8 mouse cellular contexts compared by ENCODE assay signal in the genomic region with DNA sequence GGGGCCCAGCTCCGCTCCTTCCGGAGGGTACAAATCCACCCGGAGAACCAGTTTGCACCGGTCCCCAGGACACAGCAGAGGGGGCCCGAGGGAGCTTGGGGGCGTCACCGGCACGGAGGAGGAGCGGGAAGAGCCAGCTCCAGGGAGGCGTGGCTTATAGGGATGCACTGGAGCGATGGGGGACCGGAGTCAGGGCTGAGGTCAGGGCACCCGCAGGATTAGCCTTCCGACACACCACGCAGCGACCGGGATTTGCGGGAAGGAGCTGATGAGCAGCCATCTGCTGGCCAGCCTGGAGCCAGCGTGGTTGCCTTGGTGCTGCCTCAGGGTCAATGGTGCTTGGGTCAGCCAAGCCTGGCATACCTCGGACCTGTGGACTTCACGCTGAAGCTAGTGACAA. TPM values are rescaled to one million over a fixed set of nuclear protein-coding genes. Genes with fewer than 3 reads are reported as not detected.
DNase-seq lines count a peak whose midpoint lies in the region; ATAC-seq and TF ChIP-seq lines count a peak whose summit lies in the region.

No protein-coding gene starts in this region.

- H3K27me3 ChIP-seq in E14TG2a.4 (ENCODE audit: insufficient read depth, low read length) = peaks cover 8% of the 10 kb centered on the region
- H3K27me3 ChIP-seq in hindbrain, embryonic 13.5 days = 0 out of 2 replicates have a peak, but pooled peaks cover 11% of the 10 kb centered on the region
- H3K27me3 ChIP-seq in liver, embryonic 15.5 days = peaks cover 37% of the 10 kb centered on the region
- H3K27me3 ChIP-seq in stomach, embryonic 14.5 days (ENCODE audit: control insufficient read depth, insufficient read depth, low read length) = no peaks in the 10 kb centered on the region

- DNase-seq in adrenal gland, adult 2 months = peak; percentile 45
- DNase-seq in adrenal gland, postnatal 4 days (ENCODE audit: low spot score in 2 of 2) = no peak
- DNase-seq in embryo, embryonic 11 days = peak; percentile 83
- no peak for DNase-seq in thymus, postnatal 14 days

- TF ChIP-seq CTCF in E14TG2a.4 (conservative IDR thresholded peaks at IDR 0.05; ENCODE audit: low read length) = no peak

- 1% methylated on average over 21 of the region's 21 CpGs for WGBS in hindbrain, embryonic 13.5 days
- WGBS in liver, embryonic 15.5 days (ENCODE audit: insufficient replicate concordance) = 4% methylated on average over 21 of the region's 21 CpGs
- 3% methylated on average over 21 of the region's 21 CpGs for WGBS in stomach, embryonic 14.5 days

- peak overlapping the region; percentile 75 for H3K4me3 ChIP-seq in E14TG2a.4 (replicated peaks; ENCODE audit: low read length)
- H3K4me3 ChIP-seq in hindbrain, embryonic 13.5 days = peak overlapping the region; percentile 36
- peak overlapping the region; percentile 36 for H3K4me3 ChIP-seq in liver, embryonic 15.5 days (replicated peaks)
- peak overlapping the region; percentile 31 for H3K4me3 ChIP-seq in stomach, embryonic 14.5 days (ENCODE audit: low read depth, low read length)

- H3K36me3 ChIP-seq in E14TG2a.4 (ENCODE audit: insufficient read depth, low read length) = no peaks in the 10 kb centered on the region
- H3K36me3 ChIP-seq in hindbrain, embryonic 13.5 days = no peaks in the 10 kb centered on the region
- no peaks in the 10 kb centered on the region for H3K36me3 ChIP-seq in liver, embryonic 15.5 days (replicated peaks)
- H3K36me3 ChIP-seq in stomach, embryonic 14.5 days (ENCODE audit: control insufficient read depth, insufficient read depth, low read length) = no peaks in the 10 kb centered on the region

- H3K27ac ChIP-seq in hindbrain, embryonic 13.5 days = no peak overlapping the region
- H3K27ac ChIP-seq in liver, embryonic 15.5 days (replicated peaks) = no peak overlapping the region
- H3K27ac ChIP-seq in stomach, embryonic 14.5 days (ENCODE audit: low read length) = no peak overlapping the region

- no peaks in the 10 kb centered on the region for H3K9me3 ChIP-seq in E14TG2a.4 (ENCODE audit: low read length)
- H3K9me3 ChIP-seq in hindbrain, embryonic 13.5 days = no peaks in the 10 kb centered on the region
- no peaks in the 10 kb centered on the region for H3K9me3 ChIP-seq in liver, embryonic 15.5 days (replicated peaks)
- no peaks in the 10 kb centered on the region; the same call in 1 of the 2 replicates for H3K9me3 ChIP-seq in stomach, embryonic 14.5 days (ENCODE audit: control insufficient read depth, low read depth, low read length)

- peak overlapping the region; percentile 63 for H3K4me2 ChIP-seq in hindbrain, embryonic 13.5 days
- peak overlapping the region; percentile 67 for H3K4me2 ChIP-seq in liver, embryonic 15.5 days
- peak overlapping the region; percentile 78 for H3K4me2 ChIP-seq in stomach, embryonic 14.5 days (replicated peaks; ENCODE audit: low read depth, low read length)

- peak overlapping the region; percentile 46 for H3K9ac ChIP-seq in hindbrain, embryonic 13.5 days
- 0 out of 2 replicates have a peak overlapping the region, but pooled peaks have one; percentile 12 for H3K9ac ChIP-seq in liver, embryonic 15.5 days
- no peak overlapping the region for H3K9ac ChIP-seq in stomach, embryonic 14.5 days (replicated peaks; ENCODE audit: low read depth, low read length)

- peak; percentile 80 for ATAC-seq in hindbrain, embryonic 13.5 days (ENCODE audit: low FRiP score)
- ATAC-seq in liver, embryonic 15.5 days (ENCODE audit: insufficient read depth) = peak; percentile 43
- peak; percentile 79 for ATAC-seq in stomach, embryonic 14.5 days (ENCODE audit: insufficient number of reproducible peaks, insufficient read depth, low FRiP score, low read depth)

- peaks cover 28% of the 10 kb centered on the region for H3K4me1 ChIP-seq in E14TG2a.4 (replicated peaks; ENCODE audit: low read depth, low read length)
- H3K4me1 ChIP-seq in hindbrain, embryonic 13.5 days (replicated peaks) = peaks cover 13% of the 10 kb centered on the region
- peaks cover 14% of the 10 kb centered on the region for H3K4me1 ChIP-seq in liver, embryonic 15.5 days (replicated peaks)
- peaks cover 4% of the 10 kb centered on the region; the same call in 1 of the 2 replicates for H3K4me1 ChIP-seq in stomach, embryonic 14.5 days (ENCODE audit: control insufficient read depth, insufficient read depth, low read length)

RNA-seq across cellular contexts. Expression of gene H3f3a, which starts 19.6 kb away (rescaled TPM):
- 100 to 1,000 TPM; 639 to 657 TPM for total RNA-seq in adrenal gland, adult 2 months (2021)
- 103 and 113 TPM in 2 replicates for polyA plus RNA-seq in adrenal gland, adult 2 months (2012; rRNA removed)
- 1,000 to 10,000 TPM; 1,038 to 1,039 TPM for total RNA-seq in adrenal gland, postnatal 4 days (2021)
- polyA plus RNA-seq in hindbrain, embryonic 13.5 days (2015; fragmentation: Nextera tagmentation; extraction: Ambion mirVana) = 3,757 and 3,885 TPM in 2 replicates
- polyA plus RNA-seq in liver, embryonic 15.5 days (2015; fragmentation: Nextera tagmentation; extraction: Ambion mirVana) = 2,115 and 2,296 TPM in 2 replicates
- 2,483 and 2,506 TPM in 2 replicates for polyA plus RNA-seq in stomach, embryonic 14.5 days (2014; fragmentation: Nextera tagmentation; extraction: Ambion mirVana)

RNA-seq across cellular contexts. Expression of gene Sde2, which starts 56.8 kb away (rescaled TPM):
- total RNA-seq in adrenal gland, adult 2 months (2021) = 10 to 100 TPM; 19.6 to 21.3 TPM
- 3.2 and 4.7 TPM in 2 replicates for polyA plus RNA-seq in adrenal gland, adult 2 months (2012; rRNA removed)
- total RNA-seq in adrenal gland, postnatal 4 days (2021) = 10 to 100 TPM; 30.5 to 30.7 TPM
- polyA plus RNA-seq in hindbrain, embryonic 13.5 days (2015; fragmentation: Nextera tagmentation; extraction: Ambion mirVana) = 29.6 and 31.6 TPM in 2 replicates
- 21.8 and 22.4 TPM in 2 replicates for polyA plus RNA-seq in liver, embryonic 15.5 days (2015; fragmentation: Nextera tagmentation; extraction: Ambion mirVana)
- polyA plus RNA-seq in stomach, embryonic 14.5 days (2014; fragmentation: Nextera tagmentation; extraction: Ambion mirVana) = 34.7 and 35.2 TPM in 2 replicates

Comparison
In these comparisons a context has a peak if more than half of its experiments do, and no peak if none do; other contexts are left out.
1. DNase-seq: peak in adrenal gland, adult 2 months (single experiment) and embryo, embryonic 11 days (single experiment); none in adrenal gland, postnatal 4 days (0 of 2) and thymus, postnatal 14 days (single experiment).
2. RNA of gene H3f3a, which starts 19.6 kb away (polyA plus RNA-seq): 3,757 to 3,885 TPM in hindbrain, embryonic 13.5 days, 2,483 to 2,506 TPM in stomach, embryonic 14.5 days and 2,115 to 2,296 TPM in liver, embryonic 15.5 days; 103 to 113 TPM in adrenal gland, adult 2 months; every median in the first group is over 10 times any median in the second.
3. Peak in every context shown above with its lines, with median percentiles within 50 percentile points of each other: H3K4me3 ChIP-seq, ATAC-seq and H3K4me2 ChIP-seq.